Mouse (Mus musculus) urinary bladder, postnatal 14 days (tissue): ENCODE results near the gene 1700025G04Rik.

ENCODE experiments used
- DNase-seq: peaks from one replicate; pipeline ENCODE4 v3.0.0; 2021; ENCODE audit warnings: low spot score

Gene 1700025G04Rik

GRCm38 (mm10) chr1:151995948-151996697 is 93.8 kb downstream of the 1700025G04Rik start:
- no peak for DNase-seq

- no peak for DNase-seq
These were observed 95.7 kb downstream of the 1700025G04Rik start for GRCm38 (mm10) chr1:151994271-151994670.

- no peak for DNase-seq
These were observed 98.4 kb downstream of the 1700025G04Rik start for GRCm38 (mm10) chr1:151991505-151991904.

GRCm38 (mm10) chr1:151990615-151991014 is 99.3 kb downstream of the 1700025G04Rik start:
- no peak for DNase-seq

- no peak for DNase-seq
These were observed 101.2 kb downstream of the 1700025G04Rik start for GRCm38 (mm10) chr1:151988713-151989112.

- DNase-seq, result no peak
These were observed 101.9 kb downstream of the 1700025G04Rik start for GRCm38 (mm10) chr1:151988066-151988465.

- no peak for DNase-seq
These were observed 103.7 kb downstream of the 1700025G04Rik start for GRCm38 (mm10) chr1:151986024-151986778.

- DNase-seq, result no peak
These were observed 104.9 kb downstream of the 1700025G04Rik start for GRCm38 (mm10) chr1:151985056-151985455.

- no peak for DNase-seq
These were observed 105.9 kb downstream of the 1700025G04Rik start for GRCm38 (mm10) chr1:151983991-151984390.

GRCm38 (mm10) chr1:151980498-151980897 is 109.4 kb downstream of the 1700025G04Rik start:
- no peak for DNase-seq

GRCm38 (mm10) chr1:151979803-151980456 is 110.0 kb downstream of the 1700025G04Rik start:
- no peak for DNase-seq

GRCm38 (mm10) chr1:151978751-151979150 is 111.2 kb downstream of the 1700025G04Rik start:
- DNase-seq, result no peak

- DNase-seq, result no peak
These were observed 112.3 kb downstream of the 1700025G04Rik start for GRCm38 (mm10) chr1:151977596-151977995.

GRCm38 (mm10) chr1:151976850-151977249 is 113.1 kb downstream of the 1700025G04Rik start:
- no peak for DNase-seq

- no peak for DNase-seq
These were observed 114.2 kb downstream of the 1700025G04Rik start for GRCm38 (mm10) chr1:151975418-151976379.

GRCm38 (mm10) chr1:151974887-151975286 is 115.0 kb downstream of the 1700025G04Rik start:
- DNase-seq, result no peak

GRCm38 (mm10) chr1:151974424-151974823 is 115.5 kb downstream of the 1700025G04Rik start:
- DNase-seq, result no peak

GRCm38 (mm10) chr1:151973110-151973700 is 116.7 kb downstream of the 1700025G04Rik start:
- no peak for DNase-seq

GRCm38 (mm10) chr1:151971581-151971980 is 118.3 kb downstream of the 1700025G04Rik start:
- DNase-seq, result no peak

GRCm38 (mm10) chr1:151968126-151968525 is 121.8 kb downstream of the 1700025G04Rik start:
- no peak for DNase-seq

- no peak for DNase-seq
These were observed 125.1 kb downstream of the 1700025G04Rik start for GRCm38 (mm10) chr1:151964811-151965210.
